Mouse (Mus musculus) lung, postnatal 0 days (tissue): ENCODE measurements around the gene Coro2b.

ENCODE experiments used
- CTCF ChIP-seq: IDR thresholded peaks from 2 replicates; pipeline ENCODE4 v1.5.1; 2016; ENCODE audit warnings: antibody characterized with exemption, mild to moderate bottlenecking
- EP300 ChIP-seq: IDR thresholded peaks from 2 replicates; pipeline ENCODE4 v1.6.1; 2016; ENCODE audit warnings: antibody characterized with exemption, mild to moderate bottlenecking, control low read depth

DNA sequence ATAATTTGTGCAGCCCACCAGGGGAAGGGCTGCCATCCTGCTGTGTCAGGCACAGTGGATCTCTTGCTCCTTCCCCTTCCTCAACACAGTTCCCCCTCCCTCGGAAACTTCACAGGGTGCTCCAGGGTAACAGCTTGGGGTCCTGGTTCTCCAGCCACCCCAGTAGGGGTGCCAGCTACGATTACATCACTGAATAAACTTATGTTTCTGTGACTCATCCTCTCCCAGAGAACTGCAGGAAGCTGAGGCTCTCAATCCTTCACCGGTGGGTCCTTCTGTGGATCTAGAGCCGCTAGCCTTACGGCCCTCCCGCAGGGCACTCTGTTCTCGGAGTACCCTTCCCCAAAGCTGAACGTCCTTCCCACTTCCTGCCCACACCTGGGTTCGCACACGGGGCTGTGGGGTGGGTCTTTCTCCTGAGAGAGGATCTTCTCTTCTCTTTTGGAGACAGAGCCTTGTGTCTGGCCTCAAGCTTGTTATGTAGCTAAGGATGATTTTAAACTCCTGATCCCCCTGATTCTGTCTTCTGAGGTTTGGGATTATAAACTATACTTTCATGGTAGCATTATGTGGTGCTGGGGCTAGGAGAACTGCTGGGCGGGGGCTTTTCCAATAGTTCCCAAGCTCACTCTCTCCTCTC, 136.2 kb downstream of the Coro2b start:
- TF ChIP-seq CTCF (no peak), EP300 (no peak)
